Mouse (Mus musculus): ENCODE data around the gene Fgf3. TPM values are rescaled to one million over a fixed set of nuclear protein-coding genes. Genes with fewer than 3 reads are reported as not detected.

Gene Fgf3
- polyA plus RNA-seq, 1 experiment from 2014 or later, result not detected

DNA sequence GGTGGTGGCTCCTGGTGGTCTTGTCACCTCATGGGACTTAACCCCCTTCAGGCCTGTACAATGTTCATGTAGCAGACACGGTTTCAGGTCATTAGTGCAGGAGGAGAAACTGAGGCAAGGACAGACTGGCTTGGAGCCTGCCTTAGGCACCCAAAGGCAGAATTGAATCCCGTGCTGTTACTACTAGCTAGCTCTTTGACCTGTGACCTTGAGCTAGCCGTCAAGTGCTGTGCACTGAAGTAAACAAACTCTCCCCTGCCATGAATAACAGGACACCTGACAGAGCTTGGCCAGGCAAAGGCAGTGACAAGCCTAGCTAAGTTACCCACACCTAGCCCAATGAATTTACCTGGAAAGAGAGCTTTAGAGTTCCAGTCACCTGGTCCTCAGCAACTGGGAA lies 17.1 kb downstream of the Fgf3 start:
- Histone ChIP-seq H3K4me2 (ENCODE audit: low read depth, low read length) (no peak overlapping the region), H3K4me3 (ENCODE audit: low read length) (no peak overlapping the region), H3K9me3 (ENCODE audit: control insufficient read depth, low read length) (no peaks in the 10 kb centered on the region), H3K9ac (ENCODE audit: low read depth, low read length) (no peak overlapping the region), H3K27me3 (replicated peaks; ENCODE audit: control insufficient read depth, insufficient read depth, low read length) (peaks cover 21% of the 10 kb centered on the region), H3K4me1 (ENCODE audit: control insufficient read depth, insufficient read depth, low read length) (no peaks in the 10 kb centered on the region), H3K27ac (ENCODE audit: low read length) (no peak overlapping the region), H3K36me3 (ENCODE audit: control insufficient read depth, insufficient read depth, low read length) (no peaks in the 10 kb centered on the region)
- no peak for ATAC-seq
- 35% methylated on average over 3 of the region's 3 CpGs for WGBS

DNA sequence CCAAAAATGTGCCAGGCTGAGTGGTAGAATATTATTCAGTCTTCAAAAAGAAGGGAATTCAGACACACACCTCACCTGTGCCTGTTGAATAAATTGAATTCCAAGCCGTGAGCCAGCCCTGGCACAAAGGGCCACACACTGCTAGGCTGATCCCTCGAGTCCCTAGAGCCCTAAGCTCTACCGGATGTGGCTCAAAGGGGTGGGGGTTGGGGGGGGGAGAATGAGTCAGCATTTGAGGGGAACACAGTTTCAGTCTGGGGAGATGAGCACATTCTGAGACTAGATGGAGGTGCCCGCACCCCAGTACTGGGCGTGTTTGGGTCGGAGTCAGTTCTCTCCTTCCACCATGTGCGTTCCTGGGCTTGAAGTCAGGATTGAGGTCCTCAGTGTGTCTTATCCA lies 19.3 kb downstream of the Fgf3 start:
- no peaks in the 10 kb centered on the region for H3K36me3 ChIP-seq (ENCODE audit: control insufficient read depth, insufficient read depth, low read length)
- H3K9ac ChIP-seq (ENCODE audit: low read depth, low read length), result no peak overlapping the region
- no peak overlapping the region for H3K4me2 ChIP-seq (ENCODE audit: low read depth, low read length)
- peaks cover 35% of the 10 kb centered on the region for H3K27me3 ChIP-seq (replicated peaks; ENCODE audit: control insufficient read depth, insufficient read depth, low read length)
- ATAC-seq, result no peak
- H3K9me3 ChIP-seq (ENCODE audit: control insufficient read depth, low read length), result no peaks in the 10 kb centered on the region
- H3K27ac ChIP-seq (ENCODE audit: low read length), result no peak overlapping the region
- H3K4me3 ChIP-seq (ENCODE audit: low read length), result no peak overlapping the region
- H3K4me1 ChIP-seq (ENCODE audit: control insufficient read depth, insufficient read depth, low read length), result peaks cover 9% of the 10 kb centered on the region; the same call in 1 of the 2 replicates
- 85% methylated on average over 7 of the region's 7 CpGs for WGBS

DNA sequence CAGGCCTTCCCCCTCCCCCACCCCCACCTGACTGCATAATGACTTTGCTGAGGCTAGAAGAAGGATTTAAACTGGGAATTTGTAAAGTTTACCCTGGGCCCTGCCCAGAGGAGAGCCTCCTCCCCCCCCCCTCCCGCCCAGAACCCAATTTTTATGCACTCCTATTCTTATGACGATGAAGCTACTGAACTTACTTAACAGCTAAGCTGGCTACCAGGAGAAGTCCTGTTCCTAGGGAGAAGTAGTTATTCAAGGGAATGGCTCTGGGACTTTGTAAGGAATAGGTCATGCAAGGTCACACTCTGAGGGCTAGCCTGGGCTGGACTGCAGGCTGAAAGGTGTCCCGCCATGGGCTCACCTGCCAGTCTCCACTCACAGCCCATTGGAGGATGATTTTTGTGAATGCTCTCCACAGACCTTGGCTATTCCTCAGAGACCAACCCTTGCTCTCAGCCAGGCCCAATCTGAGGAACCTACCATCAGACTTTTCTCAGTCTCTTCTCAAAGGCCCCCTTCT lies 20.0 kb downstream of the Fgf3 start:
- 72% methylated on average over 3 of the region's 3 CpGs for WGBS
- no peaks in the 10 kb centered on the region for H3K36me3 ChIP-seq (ENCODE audit: control insufficient read depth, insufficient read depth, low read length)
- H3K9ac ChIP-seq (ENCODE audit: low read depth, low read length), result no peak overlapping the region
- H3K4me1 ChIP-seq (ENCODE audit: control insufficient read depth, insufficient read depth, low read length), result peaks cover 9% of the 10 kb centered on the region; the same call in 1 of the 2 replicates
- ATAC-seq, result no peak
- H3K9me3 ChIP-seq (ENCODE audit: control insufficient read depth, low read length), result no peaks in the 10 kb centered on the region
- H3K27ac ChIP-seq (ENCODE audit: low read length), result no peak overlapping the region
- peaks cover 37% of the 10 kb centered on the region for H3K27me3 ChIP-seq (replicated peaks; ENCODE audit: control insufficient read depth, insufficient read depth, low read length)
- H3K4me2 ChIP-seq (ENCODE audit: low read depth, low read length), result no peak overlapping the region
- no peak overlapping the region for H3K4me3 ChIP-seq (ENCODE audit: low read length)

GRCm38 (mm10) chr7:144858702-144859101 lies 20.8 kb downstream of the Fgf3 start:
- H3K36me3 ChIP-seq (ENCODE audit: control insufficient read depth, insufficient read depth, low read length), result no peaks in the 10 kb centered on the region
- H3K4me3 ChIP-seq (ENCODE audit: low read length), result no peak overlapping the region
- 89% methylated on average over 1 of the region's 1 CpGs for WGBS
- no peak overlapping the region for H3K4me2 ChIP-seq (ENCODE audit: low read depth, low read length)
- peaks cover 9% of the 10 kb centered on the region; the same call in 1 of the 2 replicates for H3K4me1 ChIP-seq (ENCODE audit: control insufficient read depth, insufficient read depth, low read length)
- H3K9me3 ChIP-seq (ENCODE audit: control insufficient read depth, low read length), result no peaks in the 10 kb centered on the region
- peaks cover 44% of the 10 kb centered on the region for H3K27me3 ChIP-seq (replicated peaks; ENCODE audit: control insufficient read depth, insufficient read depth, low read length)
- no peak overlapping the region for H3K27ac ChIP-seq (ENCODE audit: low read length)
- H3K9ac ChIP-seq (ENCODE audit: low read depth, low read length), result no peak overlapping the region
- ATAC-seq, result no peak

- Histone ChIP-seq H3K36me3 (ENCODE audit: control insufficient read depth, insufficient read depth, low read length) (no peaks in the 10 kb centered on the region), H3K4me3 (ENCODE audit: low read length) (peak overlapping the region; percentile 21; the same call in 1 of the 2 replicates), H3K27ac (ENCODE audit: low read length) (no peak overlapping the region), H3K4me2 (ENCODE audit: low read depth, low read length) (peak overlapping the region; percentile 32), H3K9ac (ENCODE audit: low read depth, low read length) (no peak overlapping the region), H3K27me3 (replicated peaks; ENCODE audit: control insufficient read depth, insufficient read depth, low read length) (peaks cover 62% of the 10 kb centered on the region), H3K4me1 (ENCODE audit: control insufficient read depth, insufficient read depth, low read length) (peaks cover 9% of the 10 kb centered on the region; the same call in 1 of the 2 replicates), H3K9me3 (ENCODE audit: control insufficient read depth, low read length) (no peaks in the 10 kb centered on the region)
- ATAC-seq, result no peak
- 1% methylated on average over 55 of the region's 72 CpGs for WGBS
These were observed 23.3 kb downstream of the Fgf3 start for GRCm38 (mm10) chr7:144861056-144861768.

DNA sequence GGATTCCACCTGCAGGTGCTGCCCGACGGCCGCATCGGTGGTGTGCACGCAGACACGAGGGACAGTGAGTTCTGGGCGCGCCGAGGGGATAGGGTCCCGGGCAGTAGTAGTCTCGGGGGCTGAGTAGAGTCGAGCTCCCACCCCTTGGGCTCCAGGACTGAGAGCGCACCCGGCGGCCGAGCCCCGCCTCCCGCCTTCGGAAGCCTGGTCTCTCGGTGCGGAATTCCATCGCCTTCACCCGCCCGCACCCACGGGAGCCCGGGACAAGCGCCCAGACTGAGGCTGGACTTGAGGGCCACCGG lies 23.8 kb downstream of the Fgf3 start:
- WGBS, result 0% methylated on average over 28 of the region's 28 CpGs
- ATAC-seq, result no peak
- Histone ChIP-seq H3K4me2 (ENCODE audit: low read depth, low read length) (peak overlapping the region; percentile 32), H3K27me3 (replicated peaks; ENCODE audit: control insufficient read depth, insufficient read depth, low read length) (peaks cover 64% of the 10 kb centered on the region), H3K27ac (ENCODE audit: low read length) (no peak overlapping the region), H3K4me3 (ENCODE audit: low read length) (peak overlapping the region; percentile 21; the same call in 1 of the 2 replicates), H3K4me1 (ENCODE audit: control insufficient read depth, insufficient read depth, low read length) (peaks cover 9% of the 10 kb centered on the region; the same call in 1 of the 2 replicates), H3K9ac (ENCODE audit: low read depth, low read length) (no peak overlapping the region), H3K9me3 (ENCODE audit: control insufficient read depth, low read length) (no peaks in the 10 kb centered on the region), H3K36me3 (ENCODE audit: control insufficient read depth, insufficient read depth, low read length) (no peaks in the 10 kb centered on the region)

GRCm38 (mm10) chr7:144862126-144862525 lies 24.2 kb downstream of the Fgf3 start:
- H3K27ac ChIP-seq (ENCODE audit: low read length), result no peak overlapping the region

GRCm38 (mm10) chr7:144862712-144863111 lies 24.8 kb downstream of the Fgf3 start:
- Histone ChIP-seq H3K36me3 (ENCODE audit: control insufficient read depth, insufficient read depth, low read length) (no peaks in the 10 kb centered on the region), H3K4me2 (ENCODE audit: low read depth, low read length) (no peak overlapping the region), H3K9me3 (ENCODE audit: control insufficient read depth, low read length) (no peaks in the 10 kb centered on the region), H3K27me3 (replicated peaks; ENCODE audit: control insufficient read depth, insufficient read depth, low read length) (peaks cover 64% of the 10 kb centered on the region), H3K4me1 (ENCODE audit: control insufficient read depth, insufficient read depth, low read length) (peaks cover 9% of the 10 kb centered on the region; the same call in 1 of the 2 replicates), H3K27ac (ENCODE audit: low read length) (no peak overlapping the region), H3K9ac (ENCODE audit: low read depth, low read length) (no peak overlapping the region), H3K4me3 (ENCODE audit: low read length) (no peak overlapping the region)
- WGBS, result 5% methylated on average over 18 of the region's 18 CpGs
- no peak for ATAC-seq

More at GRCm38 (mm10) chr7:144862126-144862525, 24.2 kb downstream of the Fgf3 start:
- H3K9ac ChIP-seq (ENCODE audit: low read depth, low read length), result no peak overlapping the region
- 0 out of 2 replicates have a peak overlapping the region, but pooled peaks have one; percentile 21 for H3K4me3 ChIP-seq (ENCODE audit: low read length)
- H3K9me3 ChIP-seq (ENCODE audit: control insufficient read depth, low read length), result no peaks in the 10 kb centered on the region
- H3K4me1 ChIP-seq (ENCODE audit: control insufficient read depth, insufficient read depth, low read length), result peaks cover 9% of the 10 kb centered on the region; the same call in 1 of the 2 replicates
- WGBS, result 2% methylated on average over 15 of the region's 15 CpGs
- H3K4me2 ChIP-seq (ENCODE audit: low read depth, low read length), result no peak overlapping the region
- no peaks in the 10 kb centered on the region for H3K36me3 ChIP-seq (ENCODE audit: control insufficient read depth, insufficient read depth, low read length)
- peaks cover 64% of the 10 kb centered on the region for H3K27me3 ChIP-seq (replicated peaks; ENCODE audit: control insufficient read depth, insufficient read depth, low read length)
- no peak for ATAC-seq

DNA sequence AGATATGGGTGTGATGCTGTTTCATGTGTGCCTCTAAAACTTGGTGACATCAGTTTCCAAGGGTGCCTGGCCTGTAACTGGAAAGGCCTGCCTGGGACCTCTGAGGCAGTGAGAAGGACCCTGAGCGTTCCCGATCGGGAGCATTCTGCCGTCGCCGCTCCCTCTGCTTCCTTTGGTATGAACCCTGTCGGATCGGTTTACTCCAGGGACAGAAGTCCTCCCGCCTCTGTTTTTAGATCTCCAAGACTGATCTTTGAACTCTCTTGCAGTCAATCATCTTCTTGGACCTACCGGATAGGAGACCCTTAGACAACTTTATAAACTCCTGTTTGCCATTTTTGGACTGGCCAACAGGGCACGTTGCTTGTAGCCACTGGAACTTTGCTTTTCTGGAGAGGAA lies 25.3 kb downstream of the Fgf3 start:
- Histone ChIP-seq H3K9ac (ENCODE audit: low read depth, low read length) (no peak overlapping the region), H3K4me2 (ENCODE audit: low read depth, low read length) (no peak overlapping the region)
- no peak for ATAC-seq

More for the DNA sequence above, 25.3 kb downstream of the Fgf3 start:
- Histone ChIP-seq H3K27me3 (replicated peaks; ENCODE audit: control insufficient read depth, insufficient read depth, low read length) (peaks cover 64% of the 10 kb centered on the region), H3K4me3 (ENCODE audit: low read length) (no peak overlapping the region), H3K27ac (ENCODE audit: low read length) (no peak overlapping the region), H3K36me3 (ENCODE audit: control insufficient read depth, insufficient read depth, low read length) (no peaks in the 10 kb centered on the region), H3K9me3 (ENCODE audit: control insufficient read depth, low read length) (no peaks in the 10 kb centered on the region), H3K4me1 (ENCODE audit: control insufficient read depth, insufficient read depth, low read length) (peaks cover 9% of the 10 kb centered on the region; the same call in 1 of the 2 replicates)
- 2% methylated on average over 11 of the region's 11 CpGs for WGBS
